Mouse (Mus musculus) ES-E14 (cell line): Measurements from ENCODE around the gene Prok2.

Experiments
- CHD2 ChIP-seq: IDR thresholded peaks from 2 replicates; pipeline ENCODE4 v1.6.1; 2014; ENCODE audit warnings: mild to moderate bottlenecking, low read depth, low read length, inconsistent platforms
- HCFC1 ChIP-seq: IDR thresholded peaks from 2 replicates; pipeline ENCODE4 v1.6.1; 2012; ENCODE audit warnings: low read length, inconsistent platforms, borderline replicate concordance; ENCODE audit not compliant: insufficient read depth
- MAFK ChIP-seq: IDR thresholded peaks from 2 replicates; pipeline ENCODE4 v1.6.1; 2014; ENCODE audit warnings: mild to moderate bottlenecking, low read depth, low read length, inconsistent platforms; ENCODE audit not compliant: insufficient read depth
- ZC3H11A ChIP-seq: IDR thresholded peaks from 2 replicates; pipeline ENCODE4 v1.6.1; 2012; ENCODE audit warnings: low read depth, mild to moderate bottlenecking, inconsistent platforms, low read length, borderline replicate concordance

DNA sequence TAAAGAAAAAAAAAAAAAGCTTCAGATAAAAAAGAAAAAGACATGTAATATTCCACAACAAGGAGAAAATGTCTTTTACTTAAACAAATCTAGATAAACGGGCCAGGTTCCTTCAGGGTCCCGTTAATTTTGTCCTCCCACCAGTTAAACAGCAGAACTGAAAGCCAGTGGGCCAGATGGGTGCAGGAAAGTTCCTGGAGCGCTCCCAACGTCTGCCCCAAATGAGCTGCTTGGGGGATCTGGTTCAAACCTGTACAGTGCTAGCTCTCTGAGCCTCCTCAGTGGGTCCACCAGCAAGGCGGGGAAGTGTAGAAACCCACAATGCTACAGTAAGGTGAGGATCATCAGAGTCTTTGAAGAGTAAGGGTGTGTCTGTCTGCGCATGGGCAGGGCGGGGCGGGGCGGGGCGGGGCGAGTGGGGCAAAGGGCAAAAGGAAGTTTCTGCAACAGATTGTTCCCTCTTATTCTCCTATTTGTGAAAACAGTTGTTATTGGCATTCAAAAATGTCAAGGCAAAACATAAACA is 14.6 kb downstream of the Prok2 start:
- no peak for TF ChIP-seq MAFK
- no peak for TF ChIP-seq ZC3H11A
- TF ChIP-seq HCFC1 = no peak
- TF ChIP-seq CHD2 = no peak
